Mouse (Mus musculus) ES-CJ7 (cell line): Measurements from ENCODE around the gene Olfr522.
"Not testable (repeated sequence)": the region's sequence is repeated elsewhere in the genome, so short reads cannot be mapped to it uniquely, and the experiment has no call there.

Experiments
- DNase-seq: peaks from one replicate; pipeline ENCODE4 v3.0.0; 2011; ENCODE audit warnings: low read depth, low spot score

The Olfr522 gene

DNA sequence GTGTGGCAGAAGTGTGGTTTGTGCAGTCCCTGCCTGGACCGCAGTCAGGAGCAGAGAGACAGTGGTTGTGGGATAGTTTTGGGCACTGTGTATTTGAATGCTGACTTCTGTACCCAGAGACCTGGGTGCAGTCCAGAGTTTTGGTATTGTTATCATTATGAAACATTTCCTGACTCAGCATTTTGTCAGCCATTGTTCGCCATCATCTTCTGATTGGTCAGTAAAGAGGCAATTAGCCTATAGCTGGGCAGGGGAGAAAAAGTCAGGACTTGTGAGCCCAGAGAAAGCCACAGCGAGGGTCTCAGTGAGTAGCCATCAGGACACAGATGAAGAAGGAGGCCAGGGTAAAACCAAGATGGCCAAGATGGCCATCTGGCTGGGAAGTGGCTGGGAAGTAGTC is 4.2 kb downstream of the Olfr522 start:
- DNase-seq = no peak

DNA sequence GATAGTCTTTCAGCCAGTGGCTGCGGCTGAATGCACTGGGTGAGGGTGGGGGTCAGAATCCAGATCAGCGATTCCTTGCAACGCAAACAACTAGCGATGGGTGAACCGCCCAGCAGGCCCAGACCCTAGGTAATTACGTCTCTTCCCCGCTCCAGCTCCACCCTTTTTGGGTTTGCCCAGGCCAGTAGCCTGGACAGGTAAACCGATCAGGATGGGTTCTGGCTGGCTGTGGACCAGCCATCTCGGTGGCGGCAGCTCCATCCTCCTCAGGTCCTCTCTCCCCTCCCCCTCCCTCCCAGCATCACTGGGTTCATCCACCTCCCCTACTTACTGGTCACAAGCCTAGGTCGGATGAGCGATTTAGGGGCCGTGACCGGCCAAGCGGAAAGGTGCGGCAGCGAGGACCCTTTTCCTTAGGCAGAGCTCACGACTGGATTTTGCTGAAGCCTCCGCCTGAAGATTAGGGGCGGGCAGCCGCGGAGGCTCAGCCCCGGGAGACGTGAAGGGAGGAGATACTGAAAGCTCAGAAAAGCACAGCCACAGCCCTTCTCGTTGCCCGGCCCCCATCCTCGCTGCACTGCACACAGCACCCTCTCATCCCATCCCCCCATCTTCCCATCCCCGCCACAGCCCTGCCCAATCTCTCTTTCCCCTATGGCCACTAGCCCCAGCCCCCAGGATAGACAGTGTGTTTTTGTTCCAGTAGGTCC is 10.2 kb downstream of the Olfr522 start, which contains the start of gene Sprn:
Sprn (minus strand) TSS at position 660 of the 710 bp plus-strand sequence.
- peak; percentile 28 for DNase-seq

DNA sequence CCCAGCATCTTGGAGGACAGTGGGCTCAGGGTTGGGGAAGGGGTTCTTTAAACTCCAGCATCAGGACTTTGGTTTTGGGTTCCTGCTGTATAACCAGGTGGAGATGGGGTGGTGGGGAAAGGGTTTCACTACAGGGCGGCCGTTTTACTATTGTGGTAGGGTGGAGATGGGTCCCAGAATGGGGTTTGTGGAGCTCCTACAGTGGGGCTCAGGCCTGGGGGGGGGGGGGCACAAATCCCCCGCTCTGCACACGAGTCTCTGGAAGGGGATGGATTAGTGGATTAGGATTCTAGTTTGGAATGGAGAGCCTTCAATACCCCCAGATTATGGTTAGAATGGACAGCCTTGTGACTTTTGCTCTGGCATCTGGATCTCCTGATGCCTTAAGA is 10.7 kb downstream of the Olfr522 start:
- no peak for DNase-seq

DNA sequence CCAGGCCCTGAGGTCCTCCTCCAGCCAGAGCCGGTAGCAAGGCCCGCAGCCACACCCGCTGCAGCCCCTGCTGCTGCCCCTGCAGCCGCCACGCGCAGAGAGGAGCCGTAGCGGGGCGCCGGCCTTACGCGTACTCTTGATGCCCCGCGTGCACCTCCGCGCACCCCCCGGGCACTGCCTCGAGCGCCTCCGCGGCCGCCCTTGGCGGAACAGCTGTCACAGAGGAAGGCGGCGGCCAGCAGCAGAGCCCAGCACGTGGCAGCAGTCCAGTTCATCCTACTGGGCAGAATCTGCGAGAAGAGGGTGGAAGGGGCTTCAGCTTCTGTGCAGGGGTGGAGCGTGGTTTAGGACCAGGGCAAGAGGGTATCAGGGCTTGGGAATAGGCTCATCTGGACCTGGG is 11.2 kb downstream of the Olfr522 start:
- DNase-seq = peak; percentile 19

DNA sequence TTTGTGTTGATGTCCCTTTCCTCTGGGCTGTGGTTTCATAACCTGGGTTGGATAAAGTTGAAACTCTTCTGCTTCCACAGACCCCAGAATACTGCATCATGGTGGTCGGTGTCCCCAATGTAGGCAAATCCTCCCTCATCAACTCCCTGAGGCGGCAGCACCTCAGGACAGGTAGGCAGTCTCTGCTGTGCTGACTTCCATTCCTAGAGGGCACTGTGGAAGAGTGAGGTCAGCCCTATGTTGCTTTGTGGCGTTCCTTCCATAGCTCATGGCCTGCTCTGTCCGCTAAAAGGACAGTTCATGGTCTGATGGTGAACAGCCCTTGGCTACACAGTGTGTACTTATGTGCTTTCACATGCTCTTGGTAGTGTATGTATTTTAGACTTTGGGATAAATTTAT is 20.0 kb downstream of the Olfr522 start:
- DNase-seq = no peak

DNA sequence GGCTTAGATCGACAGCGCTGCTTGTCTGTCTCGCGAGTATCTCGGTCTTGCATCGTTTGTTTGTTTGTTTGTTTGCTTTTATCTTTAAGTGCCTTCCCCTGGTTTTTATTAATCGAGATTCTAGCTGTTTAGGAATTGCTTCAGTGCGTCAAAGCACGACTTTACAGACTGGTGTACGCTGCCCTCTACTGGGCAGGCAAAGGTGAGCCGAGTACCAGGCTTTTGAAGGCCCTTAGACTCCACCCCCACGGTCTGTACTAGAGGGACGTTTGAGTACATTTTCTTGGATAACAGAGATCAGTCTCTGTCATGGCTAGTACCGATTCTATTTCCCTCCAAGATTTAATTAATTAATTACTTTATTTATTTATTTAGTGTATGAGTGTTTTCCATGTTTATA is 23.2 kb downstream of the Olfr522 start:
- peak; percentile 72 for DNase-seq

DNA sequence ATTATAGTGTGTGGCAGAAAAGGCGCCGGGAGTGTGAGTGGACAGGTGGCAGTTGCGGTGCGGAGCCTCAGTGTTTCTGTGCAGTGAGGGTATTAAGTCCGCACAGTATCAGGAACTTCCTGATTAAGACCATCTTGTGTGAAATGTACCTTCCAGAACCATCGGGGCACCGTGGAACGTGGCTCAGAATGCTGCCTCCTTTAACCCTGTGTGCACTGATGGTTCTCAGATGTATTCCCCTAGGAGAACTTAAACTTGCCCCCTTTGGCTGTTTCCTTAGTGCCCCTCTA is 26.6 kb downstream of the Olfr522 start:
- no peak for DNase-seq

DNA sequence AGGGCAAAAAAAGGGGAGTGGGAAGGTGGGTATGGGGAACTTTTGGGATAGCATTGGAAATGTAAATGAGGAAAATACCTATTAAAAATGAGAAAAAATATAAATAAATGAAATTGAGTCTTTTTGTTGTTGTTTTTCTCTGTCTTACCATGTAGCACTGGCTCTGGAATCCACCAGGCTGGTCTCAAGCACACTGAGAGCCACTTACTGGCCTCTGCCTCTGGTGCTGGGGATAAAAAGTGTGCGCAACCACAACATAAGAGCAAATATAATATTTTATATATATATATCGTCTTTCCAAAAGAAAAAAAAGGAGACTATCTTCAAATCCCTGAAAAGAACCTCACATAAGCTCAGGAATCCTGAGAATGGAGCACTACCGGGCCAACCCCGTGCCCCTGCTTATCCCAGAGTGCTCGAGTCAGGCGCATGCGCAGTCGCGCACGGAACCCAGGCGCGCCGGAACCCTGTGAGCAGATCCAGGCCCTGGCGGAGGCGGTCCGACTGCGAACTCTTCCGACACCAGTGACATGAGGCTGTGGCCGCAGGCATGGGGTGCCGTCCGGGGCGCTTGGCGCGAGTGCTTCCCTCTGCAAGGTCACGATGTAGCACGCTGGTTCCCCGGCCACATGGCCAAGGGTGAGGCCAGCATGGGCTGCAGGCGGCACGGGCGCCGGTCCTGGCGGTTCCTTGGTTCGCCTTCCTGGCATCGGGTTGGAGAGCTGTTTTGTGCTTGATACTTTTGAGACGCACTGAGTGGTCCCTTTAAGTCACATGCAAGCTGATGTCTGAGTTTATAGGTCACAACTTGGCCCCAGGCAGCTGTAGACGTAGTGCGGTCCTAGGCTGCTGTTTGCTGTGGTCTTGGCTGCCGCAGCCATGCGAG is 27.2 kb downstream of the Olfr522 start, which contains the start of gene Mtg1:
Mtg1 (plus strand) TSS at position 430 of the 886 bp plus-strand sequence.
- peak; percentile 96 for DNase-seq

DNA sequence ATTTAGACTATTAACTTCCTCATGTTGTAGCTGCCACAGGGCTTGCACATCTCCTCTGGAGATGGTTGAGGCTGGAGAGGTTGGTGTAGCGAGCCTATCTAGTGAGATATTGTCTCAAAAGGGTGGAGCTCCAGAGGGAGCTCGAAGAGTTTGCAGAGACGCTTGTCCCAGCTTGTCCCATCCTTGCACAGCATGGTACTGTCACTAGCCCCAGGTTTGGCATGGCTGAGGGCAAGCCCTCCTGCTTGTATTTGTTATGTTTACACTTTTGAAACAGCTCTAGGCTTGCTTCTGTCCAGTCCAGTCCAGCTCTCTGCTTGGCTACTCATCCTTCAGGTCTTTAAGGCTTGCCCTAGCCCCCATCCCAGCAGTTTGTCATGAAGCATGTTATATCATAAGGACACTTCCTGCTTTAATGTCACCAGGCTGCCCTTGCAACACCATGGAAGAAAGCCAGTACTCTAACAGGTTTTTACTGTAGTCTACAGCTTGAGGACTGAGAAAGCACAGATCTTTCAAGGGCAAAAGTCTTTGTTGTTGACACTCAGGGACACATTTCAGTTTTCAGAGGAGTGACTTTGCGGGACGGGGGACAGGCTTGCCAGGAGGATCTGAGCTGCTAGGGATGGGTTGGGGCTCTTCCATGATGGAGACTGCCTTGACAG is 29.3 kb downstream of the Olfr522 start:
- DNase-seq = no peak

DNA sequence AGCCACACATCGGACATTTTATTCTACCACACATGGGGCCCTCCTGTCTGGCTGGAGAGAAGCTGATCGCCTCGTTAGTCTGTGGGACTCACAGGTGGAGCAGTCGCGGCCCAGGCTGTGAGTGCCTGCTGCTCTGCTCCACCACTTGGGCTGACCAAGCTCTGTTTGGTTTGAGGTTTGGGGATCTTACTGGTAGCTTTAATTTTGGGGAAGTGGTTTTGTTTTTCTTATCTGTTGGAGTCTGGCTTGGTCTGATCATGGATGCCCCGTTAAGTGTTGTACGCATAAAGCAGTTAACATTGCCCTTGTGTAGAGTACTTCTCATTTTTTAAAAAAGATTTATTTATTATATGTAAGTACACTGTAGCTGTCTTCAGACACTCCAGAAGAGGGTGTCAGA is 30.5 kb downstream of the Olfr522 start:
- DNase-seq = not testable (repeated sequence)

DNA sequence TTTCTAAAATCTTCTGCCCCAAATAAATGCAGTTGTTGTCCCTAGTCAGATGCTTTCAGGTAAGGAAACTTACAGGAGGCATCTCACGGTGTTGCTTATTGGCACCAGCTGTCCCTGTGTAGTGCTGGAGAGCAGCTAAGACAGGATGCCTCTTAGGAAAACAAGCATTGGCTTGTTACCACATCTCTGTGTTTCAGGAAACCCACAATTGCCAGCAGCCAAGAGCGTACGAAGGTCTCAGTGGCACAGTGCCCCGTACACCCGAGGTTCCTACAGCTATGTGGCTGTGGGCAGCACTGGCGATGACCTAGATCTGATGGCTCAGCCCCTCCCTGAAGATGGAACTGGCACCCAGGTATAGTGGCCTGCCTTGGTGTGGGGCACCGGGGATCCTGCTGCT is 32.4 kb downstream of the Olfr522 start:
- DNase-seq = not testable (repeated sequence)

DNA sequence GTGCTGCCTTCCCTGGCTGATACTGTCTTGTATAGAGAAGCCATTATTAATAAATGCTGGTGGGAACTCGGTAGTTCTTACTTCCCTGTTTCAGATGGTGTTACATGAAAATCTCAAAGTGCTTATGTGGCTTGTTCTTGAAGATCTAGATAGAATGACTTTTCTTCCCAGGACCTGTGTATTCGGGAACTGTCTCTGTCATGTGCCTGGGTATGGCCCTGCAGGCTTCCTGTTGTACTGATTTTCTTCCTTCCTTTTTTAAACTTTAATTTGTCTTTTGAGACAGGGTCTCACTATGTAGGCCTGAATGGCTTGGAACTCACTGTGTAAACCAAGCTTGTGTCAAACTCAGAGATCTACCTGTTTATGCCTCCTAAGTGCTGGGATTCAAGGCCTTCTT is 36.7 kb downstream of the Olfr522 start:
- no peak for DNase-seq

DNA sequence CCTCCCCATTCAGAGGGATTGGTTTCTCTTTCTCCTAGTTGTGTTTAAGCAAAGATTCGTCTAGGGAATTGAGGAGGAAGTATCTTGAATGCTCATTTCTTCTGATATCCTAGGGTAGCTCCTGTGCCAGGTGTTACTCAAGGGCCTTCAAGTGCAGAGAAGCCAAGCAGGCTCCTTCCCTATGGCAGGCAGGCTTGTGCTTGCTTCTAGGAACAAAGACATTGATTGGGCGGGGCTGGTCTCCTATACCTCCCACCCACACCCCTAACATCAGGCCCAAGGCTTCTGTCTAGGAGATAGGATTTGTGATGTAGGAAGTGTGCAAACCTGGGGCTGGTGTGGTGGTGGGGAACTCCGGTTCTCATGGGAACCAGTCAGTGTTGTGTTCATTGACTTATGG is 37.6 kb downstream of the Olfr522 start:
- no peak for DNase-seq

DNA sequence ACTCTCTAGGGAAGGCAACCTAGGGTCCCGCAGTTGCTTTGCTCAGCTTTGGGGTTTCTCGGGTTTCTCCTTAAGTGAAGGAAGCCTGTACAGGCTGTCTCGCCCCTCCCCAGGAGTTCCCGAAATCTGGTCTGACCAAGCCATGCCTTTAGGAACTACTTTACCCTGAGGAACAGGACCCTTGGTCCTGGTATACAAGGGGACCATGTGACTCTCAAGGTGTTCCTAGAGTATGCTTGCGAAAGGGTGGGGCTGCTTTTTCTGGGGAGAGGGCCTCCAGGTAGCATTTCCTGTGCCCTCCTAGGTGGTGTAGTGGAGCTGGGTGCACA is 38.6 kb downstream of the Olfr522 start:
- peak; percentile 26 for DNase-seq

DNA sequence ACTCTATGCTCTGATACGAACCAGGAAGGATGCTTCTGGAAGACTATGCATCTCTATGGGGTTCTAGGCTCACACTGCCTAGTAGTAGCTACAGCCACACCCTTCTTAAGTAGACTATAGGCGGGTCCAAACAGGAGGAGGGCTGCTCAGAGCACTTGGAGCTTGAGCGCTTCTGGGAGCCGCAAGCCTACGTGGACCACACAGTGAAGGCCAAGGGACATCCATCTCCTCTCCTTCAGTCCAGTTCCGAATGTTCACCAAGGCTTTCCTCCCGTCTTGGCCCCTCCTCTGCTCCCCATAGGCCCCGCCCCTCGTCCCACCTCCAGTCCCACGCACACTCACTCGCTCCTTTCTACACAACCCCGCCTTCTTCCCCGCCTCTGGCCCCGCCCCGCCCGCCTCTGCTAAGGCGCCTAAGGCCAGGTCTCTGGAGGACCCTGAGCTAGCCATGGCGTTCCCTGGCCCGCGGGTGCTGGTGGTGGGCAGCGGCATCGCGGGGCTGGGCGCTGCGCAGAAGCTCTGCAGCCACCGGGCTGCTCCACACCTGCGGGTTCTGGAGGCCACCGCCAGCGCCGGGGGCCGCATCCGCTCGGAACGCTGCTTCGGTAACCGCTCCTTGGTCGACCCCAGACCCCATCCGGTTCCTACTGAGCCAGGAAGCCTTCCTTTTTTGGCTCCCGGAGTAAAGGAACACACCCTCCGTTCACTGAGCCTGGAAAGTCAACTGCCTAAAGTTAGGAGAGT is 39.1 kb downstream of the Olfr522 start:
- DNase-seq = peak; percentile 93

DNA sequence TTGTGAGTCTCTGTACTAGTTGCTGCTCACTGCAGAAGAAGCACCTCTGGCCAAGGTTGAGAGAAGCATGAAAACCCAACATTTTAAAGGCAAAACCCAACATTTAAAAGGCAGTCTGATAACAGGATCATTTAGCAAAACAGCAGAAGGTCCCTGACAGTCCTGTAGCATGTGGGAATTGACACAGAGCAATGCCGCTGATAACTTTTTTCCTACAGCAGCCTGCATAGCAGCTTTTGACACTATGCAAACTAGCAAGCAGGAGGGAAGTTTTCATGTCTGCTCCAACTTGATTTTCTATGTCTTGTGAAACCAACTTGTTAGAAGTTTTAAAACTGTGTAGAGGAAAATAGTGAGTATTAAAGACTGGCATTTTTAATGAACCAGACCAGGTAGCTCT is 40.2 kb downstream of the Olfr522 start:
- DNase-seq = no peak

DNA sequence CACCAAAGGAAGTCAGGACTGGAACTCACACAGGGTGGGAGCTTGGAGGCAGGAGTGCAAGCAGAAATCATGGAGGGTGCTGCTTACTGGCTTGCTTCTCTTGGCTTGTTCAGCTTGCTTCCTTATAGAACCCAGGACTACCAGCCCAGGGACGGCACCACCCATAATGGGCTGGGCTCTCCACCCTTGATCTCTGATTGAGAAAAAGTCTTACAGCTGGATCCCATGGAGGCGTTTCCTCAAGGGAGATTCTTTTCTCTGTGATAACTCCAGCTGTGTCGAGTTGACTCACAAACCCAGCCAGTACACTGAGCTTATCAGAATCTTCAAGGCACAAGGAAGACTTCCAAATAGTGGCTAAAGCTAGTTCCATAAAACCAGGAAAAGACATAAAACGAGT is 41.8 kb downstream of the Olfr522 start:
- no peak for DNase-seq

DNA sequence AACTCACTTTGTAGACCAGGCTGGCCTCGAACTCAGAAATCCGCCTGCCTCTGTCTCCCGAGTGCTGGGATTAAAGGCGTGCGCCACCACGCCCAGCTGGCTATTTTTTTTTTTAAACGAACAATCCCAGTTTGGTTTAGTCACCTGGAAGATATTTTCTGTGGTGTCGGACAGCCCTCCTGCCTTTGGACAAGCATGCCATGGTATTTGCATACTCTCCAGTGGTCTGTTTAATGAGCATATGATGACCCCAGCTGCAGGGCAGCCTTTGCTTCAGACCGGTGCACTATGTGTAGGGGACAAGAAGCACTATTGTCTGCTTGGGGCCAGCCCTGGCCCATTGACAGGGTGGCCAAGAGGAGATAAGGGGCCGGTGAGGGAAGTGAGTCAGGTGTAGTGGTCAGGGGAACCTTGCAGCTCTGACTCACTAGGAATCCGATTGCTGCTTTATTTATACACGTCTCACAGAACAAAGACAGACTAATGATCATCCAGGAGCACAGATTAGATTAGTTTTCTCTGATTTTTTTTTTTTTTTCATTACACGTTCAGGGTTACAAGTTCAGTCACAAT is 43.1 kb downstream of the Olfr522 start:
- no peak for DNase-seq

DNA sequence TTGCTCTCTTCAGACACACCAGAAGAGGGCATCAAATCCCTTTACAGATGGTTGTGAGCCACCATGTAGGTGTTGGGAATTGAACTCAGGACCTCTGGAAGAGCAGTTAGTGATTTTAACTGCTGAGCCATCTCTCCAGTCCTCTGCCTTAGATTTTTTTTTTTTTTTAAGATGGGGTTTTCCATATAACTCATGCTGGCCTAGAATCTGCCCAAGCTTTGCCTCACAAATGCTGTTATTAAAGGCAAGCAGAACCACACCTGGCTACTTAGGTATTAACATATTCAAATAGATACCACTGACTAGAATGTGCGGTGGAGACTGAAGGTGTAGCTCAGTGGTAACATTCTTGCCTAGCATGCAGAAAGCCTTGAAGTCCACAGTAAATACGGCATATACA is 44.1 kb downstream of the Olfr522 start:
- no peak for DNase-seq

DNA sequence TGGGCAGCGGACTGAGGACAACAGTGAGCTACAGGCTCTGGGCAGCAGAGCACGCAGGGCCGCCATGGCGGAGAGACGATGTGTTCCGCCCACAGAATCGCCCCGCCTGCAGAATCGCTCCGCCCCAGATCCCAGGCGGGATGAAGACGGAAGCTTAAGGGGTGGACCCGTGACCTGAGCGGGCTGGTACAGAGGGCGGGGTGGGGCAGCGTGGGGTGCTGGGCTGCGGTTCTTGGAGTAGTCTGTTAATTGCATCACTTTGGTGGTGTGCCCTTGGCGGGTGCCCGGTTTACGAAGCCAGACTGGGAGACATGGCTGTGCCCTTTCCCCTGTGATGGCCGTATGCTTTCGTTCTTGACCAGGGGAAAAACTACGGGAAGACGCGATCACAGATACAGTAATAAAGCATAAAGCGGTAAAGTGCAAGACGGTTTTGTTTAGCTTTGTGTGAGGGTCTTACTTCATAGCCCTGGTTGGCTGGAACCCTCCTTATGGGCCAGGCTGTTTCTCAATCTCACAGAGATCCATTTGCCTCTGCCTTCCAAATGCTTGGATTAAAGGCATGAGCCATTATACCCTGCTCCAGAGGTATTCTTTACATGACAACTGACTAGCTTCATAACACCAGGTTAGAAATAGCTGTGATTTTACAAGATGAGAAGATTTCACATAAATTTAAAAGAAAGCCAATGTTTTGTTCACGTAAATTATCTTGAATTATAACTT is 48.1 kb downstream of the Olfr522 start, which contains the start of gene Echs1:
Echs1 (minus strand) TSS at position 148 of the 726 bp plus-strand sequence.
- peak; percentile 84 for DNase-seq
